Mouse (Mus musculus): ENCODE data around the gene Sdk2. TPM values are rescaled to one million over a fixed set of nuclear protein-coding genes. Genes with fewer than 3 reads are reported as not detected.

The Sdk2 gene
- polyA plus RNA-seq (2014; fragmentation: Illumina TruSeq; extraction: RNeasy Lipid Tissue Mini Kit (QIAGEN cat#74804); ENCODE audit: low read depth, low replicate concordance) = 0.23 TPM

DNA sequence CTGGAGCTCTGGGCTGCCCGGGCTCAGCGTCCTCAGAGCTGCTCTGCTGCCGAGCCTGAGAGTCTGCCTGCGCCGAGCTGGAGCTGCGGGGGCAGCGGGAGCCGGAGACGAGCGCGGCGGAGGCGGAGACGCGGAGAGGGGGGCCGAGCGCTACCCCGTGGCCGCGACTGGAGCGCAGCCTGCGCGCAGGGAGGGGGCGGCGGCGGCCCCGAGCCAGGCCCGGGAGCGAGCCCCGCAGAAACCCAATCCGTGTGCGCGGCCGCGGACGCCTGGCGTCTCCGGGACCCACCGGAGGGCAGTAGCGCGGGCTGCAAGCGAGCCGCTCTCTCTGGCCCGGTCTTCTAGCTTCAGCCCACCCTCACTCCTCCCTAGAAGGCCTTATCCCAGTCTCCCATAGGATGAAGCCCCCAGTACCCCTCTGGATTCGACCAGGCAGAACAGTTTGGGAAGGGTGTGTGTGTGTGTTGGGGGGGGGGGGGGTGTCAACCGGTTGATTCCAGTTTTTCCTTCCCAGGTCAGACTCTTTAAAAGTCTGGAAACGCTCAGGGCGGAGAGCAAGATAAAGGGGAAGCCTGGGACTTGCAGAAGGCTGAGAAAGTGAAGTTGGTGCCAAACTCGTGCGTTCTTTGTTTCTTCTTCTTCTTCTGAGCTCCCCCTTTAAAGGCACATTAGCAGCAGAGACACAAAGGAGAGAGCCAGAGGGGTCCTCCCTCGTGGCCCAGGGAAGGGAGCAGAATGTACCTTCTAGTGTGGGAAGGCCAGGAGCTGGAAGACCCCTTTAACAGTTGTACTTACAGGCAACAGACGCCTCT, at the start of gene Sdk2:
TSS of gene Sdk2 (minus strand) at position 96 of the 812 bp plus-strand sequence.

GRCm38 (mm10) chr11:113751484-113752084, 315.3 kb downstream of the Sdk2 start, which contains the start of gene Cdc42ep4:
Cdc42ep4 (minus strand) TSS chr11:113751881.

Data from adrenal gland, adult 10 weeks (tissue).